Mouse (Mus musculus) forebrain, embryonic 11.5 days (tissue): ENCODE measurements around the gene Slit2. TPM values are rescaled to one million over a fixed set of nuclear protein-coding genes. Genes with fewer than 3 reads are reported as not detected.

Experiments used
- ATAC-seq: fragments of 200-750 bp; cut with Nextera tagmentation; replicated peaks from 2 replicates; pipeline ENCODE4 v1.8.0; 2017; ENCODE audit warnings: moderate TSS enrichment; ENCODE audit not compliant: low FRiP score
- DNase-seq: peaks from one replicate; pipeline ENCODE4 v3.0.0-alpha.2; 2017; ENCODE audit warnings: low spot score
- H3K27ac ChIP-seq: fragments of 300-500 bp; sonication (generic); 2 replicates; pipeline ENCODE4 v1.5.1; 2014; ENCODE audit warnings: low read depth, low read length
- H3K27me3 ChIP-seq: fragments of 300-500 bp; sonication (generic); 2 replicates; pipeline ENCODE4 v1.6.1; 2014; ENCODE audit warnings: mild to moderate bottlenecking, low read length, mixed read lengths; ENCODE audit not compliant: control insufficient read depth, insufficient read depth
- H3K36me3 ChIP-seq: fragments of 300-500 bp; sonication (generic); 2 replicates; pipeline ENCODE4 v1.6.1; 2014; ENCODE audit warnings: mild to moderate bottlenecking, low read length, moderate library complexity, mixed read lengths; ENCODE audit not compliant: control insufficient read depth, insufficient read depth
- H3K4me1 ChIP-seq: fragments of 300-500 bp; sonication (generic); replicated peaks from 2 replicates; pipeline ENCODE4 v1.6.1; 2014; ENCODE audit warnings: low read length, mixed read lengths; ENCODE audit not compliant: control insufficient read depth, insufficient read depth
- H3K4me2 ChIP-seq: fragments of 300-500 bp; sonication (generic); 2 replicates; pipeline ENCODE4 v1.6.1; 2014; ENCODE audit warnings: low read depth, mild to moderate bottlenecking, low read length, moderate library complexity, mixed read lengths; ENCODE audit not compliant: severe bottlenecking
- H3K4me3 ChIP-seq: fragments of 300-500 bp; sonication (generic); 2 replicates; pipeline ENCODE4 v1.5.1; 2014; ENCODE audit warnings: low read depth, low read length
- H3K9ac ChIP-seq: fragments of 300-500 bp; sonication (generic); 2 replicates; pipeline ENCODE4 v1.6.1; 2014; ENCODE audit warnings: low read length
- H3K9me3 ChIP-seq: fragments of 300-500 bp; sonication (generic); 2 replicates; pipeline ENCODE4 v1.6.1; 2016; ENCODE audit warnings: low read length, mixed read lengths; ENCODE audit not compliant: control insufficient read depth
- WGBS: fragments of 180-500 bp; shearing (Covaris S2); extraction: QIAGEN DNeasy Blood & Tissue Kit; methylation state at CpG from one replicate; pipeline ENCODE4 v1.1.7; 2014; 5-methylcytosine and 5-hydroxymethylcytosine counted together
- polyA plus RNA-seq: library from polyadenylated mRNA; unstranded; fragments of >200 nt; fragmentation: Nextera tagmentation; extraction: Ambion mirVana; gene quantifications from 2 replicates; pipeline ENCODE4 v1.2.1, GENCODE M21; 2014

Slit2 gene
- 28.5 and 28.7 TPM in 2 replicates for polyA plus RNA-seq

- H3K4me2 ChIP-seq = peak within 1 kb of the TSS; percentile 95
- DNase-seq = peak; percentile 96
- H3K9ac ChIP-seq = peak within 1 kb of the TSS; percentile 73
- peak within 1 kb of the TSS; percentile 74 for H3K27ac ChIP-seq
- no peaks in the 10 kb centered on the region; the same call in none of the 2 replicates for H3K27me3 ChIP-seq
- H3K4me3 ChIP-seq = peak within 1 kb of the TSS; percentile 63
- peaks cover 5% of the 10 kb centered on the region; the same call in 1 of the 2 replicates for H3K4me1 ChIP-seq
- peak; percentile 88 for ATAC-seq
- under 1% methylated on average over 64 of the region's 66 CpGs for WGBS
- H3K36me3 ChIP-seq = no peaks in the 10 kb centered on the region
- H3K9me3 ChIP-seq = no peaks in the 10 kb centered on the region
Observed at GRCm38 (mm10) chr5:47982941-47983701, at the start of gene Slit2. Slit2 (plus strand) TSS chr5:47983138.

DNA sequence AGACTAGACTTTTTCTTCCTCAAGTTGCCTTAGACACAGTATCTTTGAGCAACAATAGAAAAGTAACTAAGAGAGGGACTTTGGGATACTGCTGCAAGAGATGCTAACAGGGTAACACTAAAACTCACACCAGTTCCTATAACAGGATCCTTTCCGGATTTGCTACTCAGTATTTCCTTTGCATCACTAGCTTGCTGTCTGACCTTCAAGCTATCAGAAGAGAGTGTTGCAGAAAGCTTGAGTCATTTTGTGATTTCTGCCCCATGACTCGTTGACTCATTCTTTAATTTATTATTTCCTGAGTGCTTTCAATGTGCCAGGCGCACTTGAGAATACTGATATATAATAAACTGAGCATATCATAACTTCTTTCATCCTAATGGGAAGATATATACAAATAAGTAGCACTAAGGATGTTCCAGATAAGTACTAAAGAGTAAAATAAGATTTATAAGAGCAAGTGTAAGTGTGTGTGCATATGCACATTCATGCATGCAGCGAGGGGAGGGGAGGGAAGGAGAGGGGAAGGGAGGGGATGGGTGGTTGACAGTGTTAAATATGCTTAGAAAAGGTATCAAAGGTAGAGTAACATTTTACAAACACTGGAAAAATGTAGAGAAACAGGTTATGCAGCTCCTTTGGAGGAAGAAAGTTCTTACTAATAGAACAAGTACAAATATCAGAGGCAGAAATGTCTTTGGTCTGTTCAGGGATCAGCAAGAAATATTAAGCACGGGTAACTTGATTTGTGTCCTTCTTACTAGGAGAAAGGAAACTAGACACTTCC is 44.2 kb upstream of the Slit2 start:
- no peaks in the 10 kb centered on the region for H3K4me1 ChIP-seq
- no peaks in the 10 kb centered on the region for H3K27me3 ChIP-seq
- H3K4me3 ChIP-seq = no peak overlapping the region
- no peaks in the 10 kb centered on the region for H3K9me3 ChIP-seq
- ATAC-seq (no peak), DNase-seq (no peak)
- no peak overlapping the region for H3K4me2 ChIP-seq
- WGBS = 87% methylated on average over 5 of the region's 5 CpGs
- no peak overlapping the region for H3K9ac ChIP-seq
- H3K27ac ChIP-seq = no peak overlapping the region
- H3K36me3 ChIP-seq = no peaks in the 10 kb centered on the region

GRCm38 (mm10) chr5:47956451-47956850 is 26.5 kb upstream of the Slit2 start:
- no peaks in the 10 kb centered on the region for H3K4me1 ChIP-seq

DNA sequence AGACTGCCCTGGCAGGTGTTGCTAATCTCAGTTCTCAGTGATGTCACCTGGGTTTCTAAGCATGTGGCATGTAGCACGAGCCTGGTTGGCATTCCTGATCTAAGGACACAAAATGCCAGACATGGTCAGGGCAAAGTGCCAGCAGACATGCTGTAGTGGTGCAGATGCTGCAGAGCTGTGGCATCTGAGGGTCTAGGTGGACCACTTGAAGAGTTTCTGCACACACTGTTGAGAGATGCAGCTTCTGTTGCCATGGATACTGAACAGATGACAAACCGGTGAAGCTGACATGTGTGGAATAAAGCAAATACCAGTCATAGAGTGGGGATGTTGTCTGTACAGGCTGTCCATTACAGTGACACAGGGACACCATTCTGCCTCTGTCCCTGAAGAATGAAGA is 7.1 kb upstream of the Slit2 start:
- no peaks in the 10 kb centered on the region for H3K27me3 ChIP-seq
- no peak for DNase-seq
- no peaks in the 10 kb centered on the region for H3K4me1 ChIP-seq
- no peak overlapping the region for H3K27ac ChIP-seq
- H3K4me2 ChIP-seq = no peak overlapping the region
- WGBS = 79% methylated on average over 2 of the region's 2 CpGs
- no peak overlapping the region for H3K4me3 ChIP-seq
- H3K9me3 ChIP-seq = no peaks in the 10 kb centered on the region
- no peaks in the 10 kb centered on the region for H3K36me3 ChIP-seq
- H3K9ac ChIP-seq = no peak overlapping the region
- no peak for ATAC-seq

More at GRCm38 (mm10) chr5:47956451-47956850, 26.5 kb upstream of the Slit2 start:
- Histone ChIP-seq H3K4me3 (no peak overlapping the region), H3K4me2 (no peak overlapping the region), H3K27ac (no peak overlapping the region), H3K27me3 (no peaks in the 10 kb centered on the region), H3K9ac (no peak overlapping the region), H3K9me3 (no peaks in the 10 kb centered on the region), H3K36me3 (no peaks in the 10 kb centered on the region)
- 80% methylated on average over 1 of the region's 1 CpGs for WGBS
- no peak for ATAC-seq
- DNase-seq = no peak

- Histone ChIP-seq H3K9me3 (no peaks in the 10 kb centered on the region), H3K4me3 (no peak overlapping the region), H3K27ac (no peak overlapping the region), H3K36me3 (no peaks in the 10 kb centered on the region), H3K4me2 (no peak overlapping the region), H3K9ac (no peak overlapping the region), H3K4me1 (no peaks in the 10 kb centered on the region), H3K27me3 (no peaks in the 10 kb centered on the region; the same call in 1 of the 2 replicates)
- DNase-seq (no peak), ATAC-seq (no peak)
- WGBS = 41% methylated on average over 4 of the region's 4 CpGs
Observed at GRCm38 (mm10) chr5:47979371-47979770, 3.6 kb upstream of the Slit2 start.

DNA sequence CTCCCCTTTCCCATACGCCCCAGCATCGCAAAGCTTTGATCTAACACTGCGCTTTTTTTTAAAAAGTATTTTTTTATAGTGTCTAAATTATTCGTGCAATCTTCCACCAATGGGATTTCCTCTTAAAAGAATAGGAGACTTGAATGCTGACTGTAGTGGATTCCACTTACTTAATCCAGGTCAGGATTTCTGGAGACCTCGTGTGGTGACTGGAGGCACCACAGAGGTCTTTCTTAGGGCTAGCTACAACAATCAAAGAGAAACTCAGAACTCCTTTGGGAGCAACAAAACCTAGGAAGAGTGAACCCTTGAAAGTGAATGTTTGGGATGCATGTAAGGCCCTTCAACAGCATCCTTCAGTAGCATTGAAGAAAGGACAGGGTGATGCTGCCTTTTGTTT is 2.5 kb upstream of the Slit2 start:
- H3K27ac ChIP-seq = no peak overlapping the region
- H3K4me3 ChIP-seq = no peak overlapping the region
- no peak overlapping the region for H3K9ac ChIP-seq
- WGBS = 27% methylated on average over 5 of the region's 5 CpGs
- 0 out of 2 replicates have a peak, but pooled peaks cover 5% of the 10 kb centered on the region for H3K4me1 ChIP-seq
- no peaks in the 10 kb centered on the region for H3K36me3 ChIP-seq
- H3K4me2 ChIP-seq = no peak overlapping the region
- H3K9me3 ChIP-seq = no peaks in the 10 kb centered on the region
- ATAC-seq (no peak), DNase-seq (no peak)
- no peaks in the 10 kb centered on the region; the same call in none of the 2 replicates for H3K27me3 ChIP-seq

GRCm38 (mm10) chr5:47981951-47982350 is 987 bp upstream of the Slit2 start:
- H3K27me3 ChIP-seq = no peaks in the 10 kb centered on the region; the same call in none of the 2 replicates
- ATAC-seq (no peak), DNase-seq (no peak)
- no peaks in the 10 kb centered on the region for H3K9me3 ChIP-seq
- H3K27ac ChIP-seq = no peak overlapping the region
- peak overlapping the region; percentile 95 for H3K4me2 ChIP-seq
- H3K4me1 ChIP-seq = peaks cover 5% of the 10 kb centered on the region; the same call in 1 of the 2 replicates
- H3K4me3 ChIP-seq = no peak overlapping the region
- no peak overlapping the region for H3K9ac ChIP-seq
- H3K36me3 ChIP-seq = no peaks in the 10 kb centered on the region
- WGBS = 59% methylated on average over 8 of the region's 8 CpGs

DNA sequence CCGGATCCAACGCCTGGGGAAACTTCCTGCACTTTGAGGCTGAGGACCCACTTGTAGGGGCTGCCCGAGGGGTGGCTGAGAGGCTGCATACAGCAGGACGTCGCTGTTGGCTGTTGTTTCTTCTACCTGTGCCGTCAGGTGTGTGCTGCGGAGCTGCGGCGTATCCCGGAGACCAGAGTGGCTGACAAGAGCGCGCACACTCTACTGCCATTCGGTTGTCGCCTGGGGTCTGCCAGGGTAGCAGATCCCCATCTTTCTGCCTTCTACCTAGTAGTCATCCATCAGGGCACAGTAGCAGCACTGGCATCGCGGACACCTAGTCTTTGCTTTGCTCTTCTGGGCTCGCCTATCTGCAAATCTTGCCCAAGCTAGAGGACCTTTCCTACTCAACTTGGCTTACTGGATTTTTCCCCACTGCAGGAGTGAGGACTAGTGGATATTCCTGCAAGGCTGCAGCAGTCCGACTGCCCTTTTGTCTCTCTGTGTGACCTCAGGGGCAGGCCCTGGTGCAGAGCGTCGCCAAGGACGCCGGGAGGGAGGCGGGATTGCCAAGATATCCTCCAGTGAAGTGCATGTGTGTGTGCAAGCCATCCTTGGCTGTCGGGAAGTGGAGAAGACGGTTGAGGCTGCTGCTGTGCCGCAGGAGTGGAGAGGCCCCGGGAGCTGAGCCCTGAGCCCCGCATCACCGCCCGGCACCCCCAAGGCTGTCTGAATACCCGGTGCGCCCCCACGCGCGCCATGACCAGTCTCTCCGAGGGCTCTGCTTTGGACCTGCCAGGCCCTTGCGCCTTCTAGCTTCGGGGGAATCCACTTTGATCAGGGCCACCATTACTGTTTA is 1.0 kb downstream of the Slit2 start:
- H3K9ac ChIP-seq = peak overlapping the region; percentile 73
- peaks cover 5% of the 10 kb centered on the region; the same call in 1 of the 2 replicates for H3K4me1 ChIP-seq
- ATAC-seq (peak; percentile 8), DNase-seq (peak; percentile 68)
- no peaks in the 10 kb centered on the region; the same call in none of the 2 replicates for H3K27me3 ChIP-seq
- H3K4me2 ChIP-seq = peak overlapping the region; percentile 95
- no peaks in the 10 kb centered on the region for H3K9me3 ChIP-seq
- 0% methylated on average over 36 of the region's 38 CpGs for WGBS
- no peaks in the 10 kb centered on the region for H3K36me3 ChIP-seq
- H3K27ac ChIP-seq = no peak overlapping the region
- peak overlapping the region; percentile 63 for H3K4me3 ChIP-seq
